Mouse (Mus musculus) limb, embryonic 11.5 days (tissue): ENCODE measurements around the gene Mllt10. TPM values are rescaled to one million over a fixed set of nuclear protein-coding genes. Genes with fewer than 3 reads are reported as not detected.

Source experiments
- ATAC-seq: fragments of 200-750 bp; cut with Nextera tagmentation; 2 replicates; pipeline ENCODE4 v1.8.0; 2017; ENCODE audit warnings: low read depth; ENCODE audit not compliant: insufficient number of reproducible peaks, low FRiP score, low TSS enrichment
- DNase-seq: peaks from one replicate; pipeline ENCODE4 v3.0.0-alpha.2; 2015; ENCODE audit warnings: low spot score
- H3K27ac ChIP-seq: fragments of 300-500 bp; sonication (generic); replicated peaks from 2 replicates; pipeline ENCODE4 v1.5.1; 2014; ENCODE audit warnings: low read depth, mild to moderate bottlenecking, low read length
- H3K27me3 ChIP-seq: fragments of 300-500 bp; sonication (generic); 2 replicates; pipeline ENCODE4 v1.6.1; 2014; ENCODE audit warnings: mild to moderate bottlenecking, low read length, mixed read lengths; ENCODE audit not compliant: control insufficient read depth, insufficient read depth
- H3K36me3 ChIP-seq: fragments of 300-500 bp; sonication (generic); 2 replicates; pipeline ENCODE4 v1.6.1; 2014; ENCODE audit warnings: mild to moderate bottlenecking, low read length, moderate library complexity, mixed read lengths; ENCODE audit not compliant: control insufficient read depth, insufficient read depth
- H3K4me1 ChIP-seq: fragments of 300-500 bp; sonication (generic); 2 replicates; pipeline ENCODE4 v1.6.1; 2014; ENCODE audit warnings: low read length, mixed read lengths; ENCODE audit not compliant: control insufficient read depth, insufficient read depth
- H3K4me2 ChIP-seq: fragments of 300-500 bp; sonication (generic); 2 replicates; pipeline ENCODE4 v1.6.1; 2014; ENCODE audit warnings: low read depth, mild to moderate bottlenecking, moderate library complexity; ENCODE audit not compliant: severe bottlenecking
- H3K4me3 ChIP-seq: fragments of 300-500 bp; sonication (generic); 2 replicates; pipeline ENCODE4 v1.5.1; 2014; ENCODE audit warnings: low read depth, low read length
- H3K9ac ChIP-seq: fragments of 300-500 bp; sonication (generic); 2 replicates; pipeline ENCODE4 v1.6.1; 2014; ENCODE audit warnings: mild to moderate bottlenecking, low read length
- H3K9me3 ChIP-seq: fragments of 300-500 bp; sonication (generic); 2 replicates; pipeline ENCODE4 v1.6.1; 2016; ENCODE audit warnings: low read length; ENCODE audit not compliant: control insufficient read depth
- WGBS: fragments of 180-500 bp; shearing (Covaris S2); extraction: QIAGEN DNeasy Blood & Tissue Kit; methylation state at CpG from one replicate; pipeline ENCODE4 v1.1.7; 2014; 5-methylcytosine and 5-hydroxymethylcytosine counted together
- polyA plus RNA-seq: library from polyadenylated mRNA; unstranded; fragments of >200 nt; fragmentation: Nextera tagmentation; extraction: Ambion mirVana; gene quantifications from 2 replicates; pipeline ENCODE4 v1.2.1, GENCODE M21; 2014

The Mllt10 gene
- polyA plus RNA-seq, result 45.3 and 46.3 TPM in 2 replicates

GRCm38 (mm10) chr2:18055016-18055928 is at the start of gene Mllt10:
Mllt10 (plus strand) TSS chr2:18055237.
- no peak for ATAC-seq
- DNase-seq, result peak; percentile 58
- Histone ChIP-seq H3K27me3 (no peaks in the 10 kb centered on the region), H3K4me3 (peak within 1 kb of the TSS; percentile 53), H3K4me2 (peak within 1 kb of the TSS; percentile 82), H3K36me3 (no peaks in the 10 kb centered on the region), H3K4me1 (peaks cover 8% of the 10 kb centered on the region), H3K9me3 (no peaks in the 10 kb centered on the region), H3K27ac (peak within 1 kb of the TSS; percentile 100), H3K9ac (peak within 1 kb of the TSS; percentile 95)
- under 1% methylated on average over 20 of the region's 20 CpGs for WGBS

DNA sequence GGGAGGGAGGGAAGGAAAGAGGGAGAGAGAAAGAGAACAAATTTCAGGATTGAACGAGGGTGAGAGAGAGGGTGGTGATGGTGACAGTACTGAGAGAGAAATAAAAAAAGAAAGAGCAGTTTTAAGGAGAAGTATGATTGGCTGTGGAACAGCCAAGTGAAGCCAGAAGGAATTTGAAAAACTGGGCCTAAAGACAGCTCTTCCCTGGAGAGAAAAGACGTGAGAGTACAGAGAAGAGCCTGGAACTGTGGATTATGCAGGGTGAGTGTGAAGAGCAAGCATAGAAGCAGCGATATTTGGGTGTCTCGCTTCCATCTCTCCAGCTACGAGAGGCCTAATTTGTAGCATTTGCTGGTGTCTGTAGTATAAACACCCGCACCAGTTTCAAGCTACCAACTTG is 43.8 kb upstream of the Mllt10 start:
- Histone ChIP-seq H3K36me3 (no peaks in the 10 kb centered on the region), H3K27ac (no peak overlapping the region), H3K9ac (no peak overlapping the region), H3K4me2 (no peak overlapping the region), H3K9me3 (no peaks in the 10 kb centered on the region), H3K4me3 (no peak overlapping the region), H3K27me3 (no peaks in the 10 kb centered on the region), H3K4me1 (no peaks in the 10 kb centered on the region)
- 85% methylated on average over 6 of the region's 6 CpGs for WGBS
- ATAC-seq (no peak), DNase-seq (no peak)

GRCm38 (mm10) chr2:18012866-18013265 is 42.2 kb upstream of the Mllt10 start:
- WGBS, result 90% methylated on average over 3 of the region's 3 CpGs
- DNase-seq, result no peak

DNA sequence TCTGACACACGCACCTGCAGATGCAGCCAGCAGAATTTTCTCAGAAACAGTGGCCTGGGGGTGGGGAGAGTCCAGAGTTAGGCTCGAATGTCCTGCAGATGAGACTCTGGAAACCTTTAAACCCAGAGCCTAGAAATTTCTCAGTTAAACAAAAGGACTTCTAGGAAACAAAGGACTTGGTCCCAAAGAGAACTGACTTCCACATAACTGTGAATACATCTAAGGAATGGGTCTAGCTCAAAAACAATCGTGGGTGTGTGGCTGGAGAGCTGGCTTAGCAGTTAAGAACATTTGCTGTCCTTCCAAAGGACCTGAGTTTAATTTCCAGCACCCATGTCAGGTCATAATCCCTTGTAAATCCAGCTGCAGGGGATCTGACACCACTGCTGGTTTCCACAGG is 39.5 kb upstream of the Mllt10 start:
- Histone ChIP-seq H3K27ac (no peak overlapping the region), H3K4me2 (no peak overlapping the region), H3K9ac (no peak overlapping the region), H3K27me3 (no peaks in the 10 kb centered on the region), H3K4me1 (no peaks in the 10 kb centered on the region), H3K4me3 (no peak overlapping the region), H3K36me3 (no peaks in the 10 kb centered on the region), H3K9me3 (no peaks in the 10 kb centered on the region)
- DNase-seq (no peak), ATAC-seq (no peak)
- WGBS, result 67% methylated on average over 3 of the region's 3 CpGs

More at GRCm38 (mm10) chr2:18012866-18013265, 42.2 kb upstream of the Mllt10 start:
- Histone ChIP-seq H3K27me3 (no peaks in the 10 kb centered on the region), H3K36me3 (no peaks in the 10 kb centered on the region), H3K9ac (no peak overlapping the region), H3K4me3 (no peak overlapping the region), H3K9me3 (no peaks in the 10 kb centered on the region), H3K4me2 (no peak overlapping the region), H3K4me1 (no peaks in the 10 kb centered on the region), H3K27ac (no peak overlapping the region)
- no peak for ATAC-seq

DNA sequence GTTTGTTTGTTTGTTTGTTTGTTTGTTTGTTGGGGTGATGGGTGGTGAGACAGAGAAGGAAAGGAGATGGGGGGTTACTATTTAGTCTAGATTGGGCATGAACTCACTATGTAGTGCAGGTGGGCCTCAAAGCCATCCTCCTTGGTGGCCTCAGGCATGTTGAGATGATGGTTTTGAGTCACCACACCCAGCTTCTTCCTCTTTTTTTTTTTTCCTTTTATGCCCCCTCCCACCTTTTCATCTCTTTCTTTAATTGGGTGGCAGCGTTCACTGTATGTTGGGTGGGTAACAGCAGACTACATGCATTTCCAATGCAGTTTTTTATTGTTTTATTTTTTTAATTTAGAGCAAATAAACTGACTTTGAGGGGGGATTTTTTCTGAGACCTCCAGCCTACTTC is 38.4 kb upstream of the Mllt10 start:
- no peaks in the 10 kb centered on the region for H3K9me3 ChIP-seq
- DNase-seq (no peak), ATAC-seq (no peak)
- H3K36me3 ChIP-seq, result no peaks in the 10 kb centered on the region
- no peak overlapping the region for H3K4me2 ChIP-seq
- H3K9ac ChIP-seq, result no peak overlapping the region
- no peaks in the 10 kb centered on the region for H3K27me3 ChIP-seq
- no peak overlapping the region for H3K4me3 ChIP-seq
- no peaks in the 10 kb centered on the region for H3K4me1 ChIP-seq
- no peak overlapping the region for H3K27ac ChIP-seq
- 91% methylated on average over 1 of the region's 1 CpGs for WGBS

DNA sequence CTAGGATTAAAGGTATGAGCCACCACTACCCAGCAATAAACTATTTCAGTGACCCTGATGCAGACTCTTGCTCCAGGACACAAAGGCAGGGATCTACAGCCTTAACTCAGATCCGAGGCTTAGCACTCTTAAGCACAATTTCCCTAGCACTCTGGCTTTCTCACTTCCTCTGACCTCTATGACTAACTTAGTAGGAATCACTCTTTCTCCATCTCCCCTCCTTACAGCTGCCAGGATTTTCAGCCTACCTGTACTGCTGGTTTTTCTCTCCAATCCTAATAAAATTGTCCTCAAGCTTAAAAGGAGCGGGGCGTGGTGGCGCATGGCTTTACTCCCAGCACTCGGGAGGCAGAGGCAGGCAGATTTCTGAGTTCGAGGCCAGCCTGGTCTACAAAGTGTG is 37.7 kb upstream of the Mllt10 start:
- Histone ChIP-seq H3K9ac (no peak overlapping the region), H3K27ac (no peak overlapping the region), H3K4me2 (no peak overlapping the region), H3K4me3 (no peak overlapping the region), H3K36me3 (no peaks in the 10 kb centered on the region), H3K27me3 (no peaks in the 10 kb centered on the region), H3K4me1 (no peaks in the 10 kb centered on the region), H3K9me3 (no peaks in the 10 kb centered on the region)
- WGBS, result 91% methylated on average over 6 of the region's 6 CpGs
- ATAC-seq (no peak), DNase-seq (no peak)

DNA sequence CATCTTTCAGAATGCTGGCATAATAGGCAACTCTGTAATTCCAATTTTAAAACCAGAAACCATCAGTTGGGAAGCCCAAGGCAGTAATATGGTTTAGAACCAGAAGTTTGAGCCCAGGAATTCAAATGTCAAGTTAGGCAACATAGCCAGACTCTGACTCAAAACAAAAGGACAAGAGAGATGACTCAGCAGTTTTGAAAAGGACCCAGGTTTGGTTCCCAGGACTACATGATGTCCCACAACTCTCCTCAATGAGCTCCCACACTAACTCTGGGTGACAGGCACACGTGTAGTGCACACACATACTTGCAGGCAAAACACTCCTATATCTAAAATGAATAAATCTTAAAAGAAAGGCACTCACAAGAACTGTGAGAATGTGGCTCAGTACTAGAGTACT is 35.9 kb upstream of the Mllt10 start:
- WGBS, result 82% methylated on average over 1 of the region's 1 CpGs
- Histone ChIP-seq H3K4me2 (no peak overlapping the region), H3K36me3 (no peaks in the 10 kb centered on the region), H3K9me3 (no peaks in the 10 kb centered on the region), H3K27ac (no peak overlapping the region), H3K9ac (no peak overlapping the region), H3K4me1 (no peaks in the 10 kb centered on the region), H3K27me3 (no peaks in the 10 kb centered on the region), H3K4me3 (no peak overlapping the region)
- no peak for ATAC-seq
- DNase-seq, result no peak

DNA sequence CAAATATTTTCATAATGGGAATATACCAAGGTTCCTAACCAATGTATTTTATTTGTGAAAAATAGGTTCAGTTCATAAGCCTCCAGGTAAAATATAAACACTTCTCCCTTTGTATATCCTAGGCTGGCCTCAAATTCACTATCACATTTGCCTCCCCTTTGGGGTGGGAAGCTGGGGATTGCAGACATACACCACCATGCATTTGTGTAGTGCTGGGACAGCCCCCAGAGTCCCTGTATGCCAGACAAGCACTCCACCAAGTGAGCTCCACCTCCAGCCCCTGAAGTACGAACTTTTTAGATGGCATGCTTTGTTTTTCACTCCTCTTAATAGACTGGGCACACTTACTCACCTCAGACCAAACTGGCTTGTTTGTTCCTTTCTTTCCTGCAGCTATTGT is 32.2 kb upstream of the Mllt10 start:
- Histone ChIP-seq H3K27ac (no peak overlapping the region), H3K4me3 (no peak overlapping the region), H3K4me2 (no peak overlapping the region), H3K36me3 (no peaks in the 10 kb centered on the region), H3K9me3 (no peaks in the 10 kb centered on the region), H3K27me3 (no peaks in the 10 kb centered on the region), H3K9ac (no peak overlapping the region), H3K4me1 (peaks cover 3% of the 10 kb centered on the region; the same call in 1 of the 2 replicates)
- no peak for ATAC-seq
- DNase-seq, result no peak
- WGBS, result 39% methylated on average over 1 of the region's 1 CpGs
